Mouse (Mus musculus) WW6 (cell line): ENCODE results near the gene Nsun5.
"Not testable (repeated sequence)": the region's sequence is repeated elsewhere in the genome, so short reads cannot be mapped to it uniquely, and the experiment has no call there.

Experiments
- DNase-seq: peaks from one replicate; pipeline ENCODE4 v3.0.0-alpha.2; 2013; ENCODE audit warnings: low read depth, low spot score

Nsun5 gene

GRCm38 (mm10) chr5:135369787-135370654, at the start of gene Nsun5:
Gene Nsun5 (plus strand): TSS chr5:135369953.
- DNase-seq, result peak; percentile 74

GRCm38 (mm10) chr5:135322197-135322596, 47.6 kb upstream of the Nsun5 start:
- no peak for DNase-seq

- no peak for DNase-seq
Measured at GRCm38 (mm10) chr5:135326121-135326659, 43.6 kb upstream of the Nsun5 start.

GRCm38 (mm10) chr5:135329471-135329870, 40.3 kb upstream of the Nsun5 start:
- DNase-seq, result no peak

- DNase-seq, result no peak
Measured at GRCm38 (mm10) chr5:135330201-135330600, 39.6 kb upstream of the Nsun5 start.

GRCm38 (mm10) chr5:135331161-135331560, 38.6 kb upstream of the Nsun5 start:
- DNase-seq, result no peak

GRCm38 (mm10) chr5:135337575-135337974, 32.2 kb upstream of the Nsun5 start:
- no peak for DNase-seq

- DNase-seq, result no peak
Measured at GRCm38 (mm10) chr5:135345989-135346388, 23.8 kb upstream of the Nsun5 start.

GRCm38 (mm10) chr5:135346430-135346829, 23.3 kb upstream of the Nsun5 start:
- no peak for DNase-seq

- no peak for DNase-seq
Measured at GRCm38 (mm10) chr5:135347511-135348011, 22.2 kb upstream of the Nsun5 start.

- DNase-seq, result no peak
Measured at GRCm38 (mm10) chr5:135349862-135350261, 19.9 kb upstream of the Nsun5 start, which contains the start of gene Fkbp6. Gene Fkbp6 (minus strand): TSS chr5:135350044.

GRCm38 (mm10) chr5:135351606-135352005, 18.1 kb upstream of the Nsun5 start:
- DNase-seq, result no peak

GRCm38 (mm10) chr5:135352995-135353394, 16.8 kb upstream of the Nsun5 start, which contains the start of gene Trim50:
Gene Trim50 (plus strand): TSS chr5:135353295.
- no peak for DNase-seq

- peak; percentile 80 for DNase-seq
Measured at GRCm38 (mm10) chr5:135353564-135353963, 16.2 kb upstream of the Nsun5 start.

- DNase-seq, result no peak
Measured at GRCm38 (mm10) chr5:135356090-135356489, 13.7 kb upstream of the Nsun5 start.

- no peak for DNase-seq
Measured at GRCm38 (mm10) chr5:135357556-135357955, 12.2 kb upstream of the Nsun5 start.

GRCm38 (mm10) chr5:135359772-135360171, 10.0 kb upstream of the Nsun5 start:
- no peak for DNase-seq

GRCm38 (mm10) chr5:135362572-135362971, 7.2 kb upstream of the Nsun5 start:
- no peak for DNase-seq

- DNase-seq, result no peak
Measured at GRCm38 (mm10) chr5:135363540-135363939, 6.2 kb upstream of the Nsun5 start.

- no peak for DNase-seq
Measured at GRCm38 (mm10) chr5:135367841-135368240, 1.9 kb upstream of the Nsun5 start.

GRCm38 (mm10) chr5:135368312-135368711, 1.4 kb upstream of the Nsun5 start:
- no peak for DNase-seq

GRCm38 (mm10) chr5:135369196-135369595, 557 bp upstream of the Nsun5 start:
- DNase-seq, result not testable (repeated sequence)

GRCm38 (mm10) chr5:135371195-135371594, 1.4 kb downstream of the Nsun5 start:
- DNase-seq, result no peak
